Mouse (Mus musculus): ENCODE results near the gene Ube2i.

The Ube2i gene

GRCm38 (mm10) chr17:25215431-25215830 lies 59.0 kb downstream of the Ube2i start:
- DNase-seq = no peak

All from kidney, adult 11 months (tissue).